Mouse (Mus musculus): Measurements from ENCODE around the gene Ghdc. TPM values are rescaled to one million over a fixed set of nuclear protein-coding genes. Genes with fewer than 3 reads are reported as not detected.

The Ghdc gene
- total RNA-seq, 2 experiments from 2014 or later, result 1.7 to 2.3 TPM

DNA sequence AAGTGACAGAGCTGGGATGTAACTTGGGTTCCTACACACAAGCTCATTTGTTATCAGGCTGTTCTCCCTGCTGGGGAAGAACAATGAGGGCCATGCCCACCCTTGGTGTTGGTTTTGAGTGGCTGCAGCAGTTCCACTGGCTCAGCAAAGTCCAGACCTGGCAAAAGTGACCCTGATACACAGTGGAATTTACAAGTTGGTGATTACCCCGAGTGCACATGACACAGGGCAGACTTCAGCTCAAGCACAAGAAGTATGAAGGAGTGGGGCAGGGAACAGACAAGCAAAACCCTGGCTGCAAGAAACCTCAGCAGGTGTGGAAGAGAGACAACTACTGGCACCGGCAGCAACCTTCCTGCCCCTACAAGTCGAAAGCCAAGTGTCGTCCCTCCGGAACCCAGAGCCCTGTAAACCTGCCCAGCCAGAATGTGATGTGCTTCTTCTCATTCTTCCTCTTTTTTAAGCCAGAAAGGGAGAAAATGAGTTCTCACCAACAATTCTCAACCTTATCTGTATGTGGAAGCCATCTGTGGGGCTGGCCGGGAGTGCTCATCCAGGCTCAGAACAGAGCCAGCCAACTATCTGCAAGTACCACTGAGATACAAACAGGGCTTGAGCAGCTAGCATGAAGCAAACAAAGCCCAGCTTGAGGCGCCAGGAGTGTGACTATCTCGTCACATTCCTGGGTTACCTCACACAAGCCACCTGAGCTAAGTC is 48.8 kb downstream of the Ghdc start:
- peak; percentile 44 for ATAC-seq (replicated peaks; ENCODE audit: low FRiP score, poor library complexity, severe bottlenecking)

DNA sequence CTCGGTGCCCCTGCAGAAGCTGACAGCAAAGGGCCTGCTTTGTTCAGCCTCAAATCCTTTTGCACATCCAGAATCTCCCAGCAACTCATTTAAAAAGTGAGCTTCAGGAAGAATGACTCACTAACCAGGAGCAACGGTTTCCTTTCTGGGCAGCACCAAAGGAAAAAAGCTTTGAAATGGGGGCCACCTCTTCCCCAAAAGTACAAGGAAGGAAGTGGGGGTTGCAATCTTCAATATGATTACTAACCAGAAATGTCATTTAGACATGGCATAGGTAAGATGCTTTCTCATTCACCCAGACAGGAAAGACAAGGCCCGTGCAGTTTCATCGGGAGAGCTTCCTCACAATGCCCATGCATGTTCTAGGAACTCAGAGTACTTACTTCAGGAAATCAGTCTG is 49.5 kb downstream of the Ghdc start:
- ATAC-seq (replicated peaks; ENCODE audit: low FRiP score, poor library complexity, severe bottlenecking), result no peak

DNA sequence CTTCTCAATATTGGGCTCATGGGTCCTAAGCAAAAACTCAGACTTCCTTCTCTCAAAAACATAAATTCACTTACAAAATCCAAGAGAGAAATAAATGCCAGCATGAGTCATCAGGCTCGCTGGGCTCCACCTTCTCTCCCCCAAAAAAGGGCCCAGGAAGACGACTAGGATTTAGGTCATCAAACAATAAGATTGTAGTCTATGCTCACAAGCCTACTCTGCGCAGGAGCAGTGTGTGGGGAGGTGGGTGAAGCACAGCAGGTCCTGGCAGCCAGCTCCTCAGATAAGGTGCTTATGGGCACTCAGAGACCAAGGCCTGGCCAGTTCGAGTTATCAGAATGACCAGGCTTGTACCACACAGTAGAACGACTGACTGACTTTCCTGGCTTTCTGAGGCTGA is 50.4 kb downstream of the Ghdc start:
- no peak for ATAC-seq (replicated peaks; ENCODE audit: low FRiP score, poor library complexity, severe bottlenecking)

DNA sequence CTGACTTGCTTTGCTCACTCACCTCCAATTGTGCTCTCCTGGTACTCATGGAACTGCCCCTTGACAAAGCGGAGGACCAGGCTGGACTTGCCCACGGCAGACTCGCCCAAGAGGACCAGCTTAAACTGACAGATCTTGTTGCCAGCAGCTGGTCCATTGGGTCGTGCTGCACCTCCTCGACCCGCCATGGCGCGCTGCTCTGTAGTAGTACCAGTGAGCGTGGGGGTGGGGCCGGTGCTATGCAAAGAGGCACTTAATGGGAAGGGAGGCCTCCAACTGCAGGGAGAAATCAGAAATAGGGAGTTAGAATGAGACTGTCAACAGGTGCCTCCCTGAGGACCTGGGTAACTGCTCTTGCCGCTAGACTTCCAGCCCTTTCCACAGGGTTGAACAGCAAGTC is 50.9 kb downstream of the Ghdc start:
- ATAC-seq (replicated peaks; ENCODE audit: low FRiP score, poor library complexity, severe bottlenecking), result no peak

- no peak for ATAC-seq (replicated peaks; ENCODE audit: low FRiP score, poor library complexity, severe bottlenecking)
Measured at GRCm38 (mm10) chr11:100719312-100719711, 51.4 kb downstream of the Ghdc start.

DNA sequence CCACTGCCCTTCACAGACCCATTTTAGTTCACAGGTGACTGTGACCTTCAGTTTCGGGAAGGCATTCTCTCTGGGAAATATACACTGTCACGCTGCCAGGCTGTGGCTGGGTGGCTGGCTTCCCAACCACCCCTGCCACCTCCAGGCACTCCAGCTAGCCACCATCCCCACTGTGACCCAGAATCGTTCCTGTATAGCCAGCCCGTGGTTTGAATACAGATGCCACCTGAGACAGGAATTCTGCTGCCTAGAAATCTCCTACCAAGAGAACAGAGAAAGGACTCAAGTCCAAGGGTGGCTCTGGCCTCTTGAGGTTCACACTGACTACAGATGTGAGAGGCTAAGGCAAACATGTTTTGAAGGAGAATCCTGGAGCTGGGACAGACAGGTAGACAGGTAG is 51.9 kb downstream of the Ghdc start:
- no peak for ATAC-seq (replicated peaks; ENCODE audit: low FRiP score, poor library complexity, severe bottlenecking)

GRCm38 (mm10) chr11:100718462-100718861 is 52.3 kb downstream of the Ghdc start:
- ATAC-seq (replicated peaks; ENCODE audit: low FRiP score, poor library complexity, severe bottlenecking), result no peak

DNA sequence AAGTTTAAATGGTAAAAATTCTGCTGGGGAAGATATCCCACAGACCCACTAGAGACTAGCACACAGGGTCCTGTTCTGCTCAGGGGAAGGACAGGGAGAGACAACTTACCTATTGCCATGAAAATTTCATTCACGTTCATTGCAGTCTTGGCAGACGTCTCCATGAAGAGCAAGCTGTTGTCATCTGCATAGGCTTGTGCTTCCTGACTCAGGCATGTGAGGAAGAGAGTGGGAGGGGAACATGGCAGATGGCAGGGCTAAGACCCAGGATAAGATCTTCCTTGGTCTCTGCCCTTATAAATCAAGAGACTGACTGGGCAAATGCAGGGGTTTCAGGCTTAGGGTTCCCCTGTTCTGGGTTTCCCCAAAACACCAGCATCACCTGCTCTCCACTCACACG is 54.1 kb downstream of the Ghdc start:
- no peak for ATAC-seq (replicated peaks; ENCODE audit: low FRiP score, poor library complexity, severe bottlenecking)

Other genes with a start within 250 kb of the Ghdc start
- gene Acly, start 243.0 kb downstream of the Ghdc start, total RNA-seq (2015; ENCODE audit: low replicate concordance), result 29.0 and 34.4 TPM in 2 replicates
- 16.2 and 28.4 TPM in 2 replicates for gene Acly, start 243.0 kb downstream of the Ghdc start, total RNA-seq (2017; ENCODE audit: low replicate concordance)
- gene Ttc25, start 225.3 kb downstream of the Ghdc start, total RNA-seq (2015; ENCODE audit: low replicate concordance), result not detected in 2 replicates
- gene Ttc25, start 225.3 kb downstream of the Ghdc start, total RNA-seq (2017; ENCODE audit: low replicate concordance), result not detected in 2 replicates
- gene Cnp, start 196.1 kb downstream of the Ghdc start, total RNA-seq (2015; ENCODE audit: low replicate concordance), result 1.5 and 1.9 TPM in 2 replicates
- 4.3 and 4.5 TPM in 2 replicates for gene Cnp, start 196.1 kb downstream of the Ghdc start, total RNA-seq (2017; ENCODE audit: low replicate concordance)
- gene Nkiras2, start 151.7 kb downstream of the Ghdc start, total RNA-seq (2015; ENCODE audit: low replicate concordance), result 10.2 and 18.2 TPM in 2 replicates
- gene Nkiras2, start 151.7 kb downstream of the Ghdc start, total RNA-seq (2017; ENCODE audit: low replicate concordance), result 7.3 and 11.2 TPM in 2 replicates
- gene Dnajc7, start 150.8 kb downstream of the Ghdc start, total RNA-seq (2015; ENCODE audit: low replicate concordance), result 31.8 and 31.9 TPM in 2 replicates
- 25.8 and 50.7 TPM in 2 replicates for gene Dnajc7, start 150.8 kb downstream of the Ghdc start, total RNA-seq (2017; ENCODE audit: low replicate concordance)
- gene Zfp385c, start 78.5 kb downstream of the Ghdc start, total RNA-seq (2015; ENCODE audit: low replicate concordance), result 0.63 TPM in 1 of 2 replicates, not detected in the other
- gene Zfp385c, start 78.5 kb downstream of the Ghdc start, total RNA-seq (2017; ENCODE audit: low replicate concordance), result not detected in 2 replicates
- gene Dhx58, start 66.7 kb downstream of the Ghdc start, total RNA-seq (2015; ENCODE audit: low replicate concordance), result 8.4 and 14.0 TPM in 2 replicates
- 8.8 and 22.0 TPM in 2 replicates for gene Dhx58, start 66.7 kb downstream of the Ghdc start, total RNA-seq (2017; ENCODE audit: low replicate concordance)
- gene Kat2a, start 58.5 kb downstream of the Ghdc start, total RNA-seq (2015; ENCODE audit: low replicate concordance), result 6.0 and 10.9 TPM in 2 replicates
- 3.1 and 6.6 TPM in 2 replicates for gene Kat2a, start 58.5 kb downstream of the Ghdc start, total RNA-seq (2017; ENCODE audit: low replicate concordance)
- not detected in 2 replicates for gene Hspb9, start 57.1 kb downstream of the Ghdc start, total RNA-seq (2015; ENCODE audit: low replicate concordance)
- gene Hspb9, start 57.1 kb downstream of the Ghdc start, total RNA-seq (2017; ENCODE audit: low replicate concordance), result not detected in 2 replicates
- 61.4 and 79.7 TPM in 2 replicates for gene Rab5c, start 32.7 kb downstream of the Ghdc start, total RNA-seq (2015; ENCODE audit: low replicate concordance)
- 52.2 and 70.8 TPM in 2 replicates for gene Rab5c, start 32.7 kb downstream of the Ghdc start, total RNA-seq (2017; ENCODE audit: low replicate concordance)
- gene Kcnh4, start 11.0 kb downstream of the Ghdc start, total RNA-seq (2015; ENCODE audit: low replicate concordance), result not detected in 2 replicates
- not detected in 2 replicates for gene Kcnh4, start 11.0 kb downstream of the Ghdc start, total RNA-seq (2017; ENCODE audit: low replicate concordance)
- gene Hcrt, start 8.0 kb downstream of the Ghdc start, total RNA-seq (2015; ENCODE audit: low replicate concordance), result not detected in 2 replicates
- not detected in 2 replicates for gene Hcrt, start 8.0 kb downstream of the Ghdc start, total RNA-seq (2017; ENCODE audit: low replicate concordance)
- 6.9 and 14.8 TPM in 2 replicates for gene Stat5b, start 79.8 kb upstream of the Ghdc start, total RNA-seq (2015; ENCODE audit: low replicate concordance)
- gene Stat5b, start 79.8 kb upstream of the Ghdc start, total RNA-seq (2017; ENCODE audit: low replicate concordance), result 6.7 and 10.3 TPM in 2 replicates
- gene Stat5a, start 88.4 kb upstream of the Ghdc start, total RNA-seq (2015; ENCODE audit: low replicate concordance), result 4.8 and 7.3 TPM in 2 replicates
- gene Stat5a, start 88.4 kb upstream of the Ghdc start, total RNA-seq (2017; ENCODE audit: low replicate concordance), result 5.7 and 6.5 TPM in 2 replicates
- 16.7 and 43.4 TPM in 2 replicates for gene Stat3, start 168.6 kb upstream of the Ghdc start, total RNA-seq (2015; ENCODE audit: low replicate concordance)
- gene Stat3, start 168.6 kb upstream of the Ghdc start, total RNA-seq (2017; ENCODE audit: low replicate concordance), result 37.8 and 51.4 TPM in 2 replicates
- gene Cavin1, start 199.9 kb upstream of the Ghdc start, total RNA-seq (2015; ENCODE audit: low replicate concordance), result 0.63 TPM in 1 of 2 replicates, not detected in the other
- gene Cavin1, start 199.9 kb upstream of the Ghdc start, total RNA-seq (2017; ENCODE audit: low replicate concordance), result 1.1 TPM in 1 of 2 replicates, not detected in the other
- gene Atp6v0a1, start 238.5 kb upstream of the Ghdc start, total RNA-seq (2015; ENCODE audit: low replicate concordance), result 487 and 539 TPM in 2 replicates
- gene Atp6v0a1, start 238.5 kb upstream of the Ghdc start, total RNA-seq (2017; ENCODE audit: low replicate concordance), result 528 and 748 TPM in 2 replicates

All from erythroblast, adult 5-6 weeks (primary cell).